27 mouse cellular contexts compared by ENCODE assay signal in the genomic region with DNA sequence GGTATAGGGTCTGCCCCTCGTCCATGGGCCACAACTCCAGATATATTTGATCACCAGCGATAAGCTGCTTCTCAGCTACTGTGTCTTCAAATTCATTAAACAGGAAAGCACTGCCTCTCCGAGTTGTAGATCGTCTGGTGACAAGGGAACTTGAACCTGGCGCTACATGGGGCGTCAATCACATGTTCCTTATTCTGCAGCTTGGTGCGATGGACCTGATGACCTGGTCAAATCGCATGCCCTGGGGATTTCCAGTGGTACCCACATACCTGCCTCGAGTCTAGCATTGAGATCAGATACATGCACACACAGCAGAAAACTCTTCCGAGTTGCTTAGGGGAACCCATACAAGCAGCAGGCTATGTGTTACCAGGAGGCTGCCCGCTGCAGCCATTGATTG.
"Had no signal": no experiment of that assay in that cellular context is flagged by ENCODE, and none has a peak within 500 bp of the region (broad histone marks: within the 10 kb centered on the region; RNA-seq: fewer than 3 reads in every experiment).

No protein-coding gene starts in this region.

- H3K9ac ChIP-seq: embryonic facial prominence, embryonic 12.5 days; embryonic facial prominence, embryonic 13.5 days; embryonic facial prominence, embryonic 15.5 days; forebrain, embryonic 12.5 days; forebrain, embryonic 13.5 days; forebrain, embryonic 15.5 days; forebrain, postnatal 0 days had no signal

- H3K4me3 ChIP-seq: embryonic facial prominence, embryonic 10.5 days; embryonic facial prominence, embryonic 12.5 days; embryonic facial prominence, embryonic 13.5 days; embryonic facial prominence, embryonic 15.5 days; erythroblast, embryonic 14.5 days; forebrain, embryonic 10.5 days; forebrain, embryonic 12.5 days; forebrain, embryonic 13.5 days; forebrain, embryonic 15.5 days; gastrocnemius, adult 2 months; heart, adult 2 months had no signal

- DNase-seq: cerebellum, adult 8-10 months; cerebellum, adult 9-10 months; cerebellum, adult 9-11 months; cerebellum, postnatal 10 days; cerebellum, postnatal 14 days; cerebellum, postnatal 25 days; cerebellum, postnatal 36 days; embryo, embryonic 11 days; forebrain, postnatal 0 days; gastrocnemius, adult 2 months; gastrocnemius, postnatal 10 days; gastrocnemius, postnatal 14 days; gastrocnemius, postnatal 25 days; gastrocnemius, postnatal 36 days; heart, adult 18-20 months; heart, adult 2 months had no signal

- ATAC-seq: forebrain, embryonic 13.5 days; forebrain, embryonic 14.5 days; forebrain, embryonic 15.5 days; forebrain, embryonic 16.5 days; forebrain, postnatal 0 days had no signal

- H3K9me3 ChIP-seq: embryonic facial prominence, embryonic 10.5 days; embryonic facial prominence, embryonic 12.5 days; embryonic facial prominence, embryonic 13.5 days; embryonic facial prominence, embryonic 15.5 days; forebrain, embryonic 10.5 days; forebrain, embryonic 12.5 days; forebrain, embryonic 13.5 days; forebrain, embryonic 15.5 days had no signal

- H3K4me2 ChIP-seq: embryonic facial prominence, embryonic 12.5 days; embryonic facial prominence, embryonic 13.5 days; embryonic facial prominence, embryonic 15.5 days; forebrain, embryonic 12.5 days; forebrain, embryonic 13.5 days; forebrain, embryonic 15.5 days had no signal

- H3K27ac ChIP-seq: embryonic facial prominence, embryonic 10.5 days; embryonic facial prominence, embryonic 12.5 days; embryonic facial prominence, embryonic 13.5 days; embryonic facial prominence, embryonic 15.5 days; forebrain, embryonic 10.5 days; forebrain, embryonic 12.5 days; forebrain, embryonic 13.5 days; forebrain, embryonic 15.5 days; gastrocnemius, adult 2 months; heart, adult 2 months had no signal

- H3K27me3 ChIP-seq: embryonic facial prominence, embryonic 15.5 days; forebrain, embryonic 15.5 days had no signal

- H3K36me3 ChIP-seq: embryonic facial prominence, embryonic 10.5 days; embryonic facial prominence, embryonic 12.5 days; embryonic facial prominence, embryonic 13.5 days; embryonic facial prominence, embryonic 15.5 days; forebrain, embryonic 10.5 days; forebrain, embryonic 12.5 days; forebrain, embryonic 15.5 days had no signal
